Mouse (Mus musculus) brain, embryonic 14.5 days (tissue): ENCODE measurements around the gene Gulp1.

Source experiments
- CTCF ChIP-seq: fragments of 200-500 bp; IDR thresholded peaks from 2 replicates; pipeline ENCODE4 v1.5.1; 2012; ENCODE audit warnings: inconsistent platforms, mild to moderate bottlenecking, moderate library complexity, borderline replicate concordance; ENCODE audit not compliant: insufficient read depth, insufficient read length; ENCODE audit errors: extremely low read depth
- POLR2A ChIP-seq: fragments of 200-500 bp; IDR thresholded peaks from 2 replicates; pipeline ENCODE4 v1.6.1; 2012; ENCODE audit warnings: mild to moderate bottlenecking, inconsistent platforms, borderline replicate concordance; ENCODE audit not compliant: poor library complexity, insufficient read depth, insufficient read length, severe bottlenecking; ENCODE audit errors: extremely low read depth

DNA sequence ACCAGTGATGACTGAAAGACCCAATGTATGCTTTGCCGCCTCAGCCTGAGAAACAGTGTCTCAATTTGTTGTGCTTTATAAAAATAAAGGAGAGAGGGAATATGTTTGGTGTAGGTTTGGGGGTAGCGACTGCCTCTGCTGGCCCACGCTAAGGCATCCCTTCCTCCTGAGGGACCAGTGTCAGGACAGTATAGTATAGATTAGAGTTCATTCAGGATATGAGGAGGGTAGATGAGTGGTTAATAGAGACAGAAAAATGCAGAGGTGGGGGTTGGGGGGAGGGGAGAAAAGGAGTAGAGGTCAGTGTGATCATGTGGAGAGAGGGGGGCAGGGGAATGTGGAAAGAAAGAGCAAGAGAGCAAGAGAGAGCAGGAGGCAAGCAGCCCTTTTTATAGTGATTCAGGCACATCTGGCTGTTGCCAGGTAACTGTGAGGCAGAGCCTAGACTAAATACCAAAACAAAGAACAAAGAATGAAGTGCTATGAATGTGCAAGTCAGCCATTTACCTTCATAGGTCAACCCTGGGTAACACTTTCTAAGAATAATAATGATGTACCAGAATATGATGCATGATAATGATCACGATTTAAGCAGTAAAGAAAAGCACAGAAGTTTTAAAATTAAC is 169.6 kb downstream of the Gulp1 start:
- TF ChIP-seq CTCF (no peak), POLR2A (no peak)
